15 mouse cellular contexts compared by ENCODE assay signal in genomic region chr2:141234724-141235453, GRCm38 (mm10).
DNase-seq lines count a peak whose midpoint lies in the region; ATAC-seq and TF ChIP-seq lines count a peak whose summit lies in the region.
"Had no signal": no experiment of that assay in that cellular context is flagged by ENCODE, and none has a peak within 500 bp of the region (broad histone marks: within the 10 kb centered on the region; RNA-seq: fewer than 3 reads in every experiment).

No protein-coding gene starts in this region.

- in situ Hi-C loops in Patski (cut with MboI; ENCODE audit: low pct_unique_long_range_greater_than_20kb), result no loop called here

- DNase-seq in kidney, postnatal 0 days (ENCODE audit: low spot score), result peak; percentile 62
- DNase-seq in kidney, postnatal 36 days, result no peak
- peak; percentile 27 for DNase-seq in Patski (ENCODE audit: low read depth, low spot score)
- DNase-seq in limb, embryonic 14.5 days (ENCODE audit: low spot score), result peak; percentile 16
- no peak for DNase-seq in heart, postnatal 4 days
- DNase-seq: adrenal gland, adult 2 months; cerebellum, postnatal 10 days; gastrocnemius, postnatal 10 days; kidney, postnatal 14 days; liver, embryonic 13.5 days had no signal

- POLR2A ChIA-PET in Patski (lab: Charles Lee), result interaction anchor here (0.7 to 1.5 kb wide), 2 partner anchors 10 to 522 kb away, joined by 3 to 5 read pairs; no protein-coding TSS in a partner anchor

- no peaks in the 10 kb centered on the region for H3K9me3 ChIP-seq in kidney, postnatal 0 days (replicated peaks; ENCODE audit: low read length)
- H3K9me3 ChIP-seq in embryonic facial prominence, embryonic 12.5 days, result no peaks in the 10 kb centered on the region
- H3K9me3 ChIP-seq in limb, embryonic 14.5 days (ENCODE audit: control insufficient read depth, low read length), result no peaks in the 10 kb centered on the region
- H3K9me3 ChIP-seq: heart, embryonic 13.5 days; hindbrain, embryonic 13.5 days; liver, embryonic 13.5 days had no signal

- H3K27ac ChIP-seq in kidney, postnatal 0 days, result no peak overlapping the region
- H3K27ac ChIP-seq in embryonic facial prominence, embryonic 12.5 days, result peak overlapping the region; percentile 85
- H3K27ac ChIP-seq in limb, embryonic 14.5 days (replicated peaks; ENCODE audit: low read depth, low read length), result peak overlapping the region; percentile 53; the same call in 1 of the 2 replicates
- H3K27ac ChIP-seq: heart, embryonic 13.5 days; hindbrain, embryonic 13.5 days; liver, embryonic 13.5 days had no signal

- CTCF ChIA-PET in Patski (lab: Charles Lee), result no interaction called here

- no peak overlapping the region for H3K9ac ChIP-seq in kidney, postnatal 0 days (ENCODE audit: low read depth, low read length)
- no peak overlapping the region for H3K9ac ChIP-seq in embryonic facial prominence, embryonic 12.5 days
- H3K9ac ChIP-seq in limb, embryonic 14.5 days (ENCODE audit: low read depth, low read length, severe bottlenecking), result no peak overlapping the region
- H3K9ac ChIP-seq: heart, embryonic 13.5 days; hindbrain, embryonic 13.5 days; liver, embryonic 13.5 days had no signal

- 19% methylated on average over 5 of the region's 5 CpGs for WGBS in kidney, postnatal 0 days
- WGBS in embryonic facial prominence, embryonic 12.5 days, result 9% methylated on average over 5 of the region's 5 CpGs
- 4% methylated on average over 5 of the region's 5 CpGs for WGBS in limb, embryonic 14.5 days

- no peak overlapping the region for H3K4me3 ChIP-seq in kidney, postnatal 0 days (replicated peaks; ENCODE audit: low read depth, low read length)
- no peak overlapping the region for H3K4me3 ChIP-seq in embryonic facial prominence, embryonic 12.5 days
- no peak overlapping the region for H3K4me3 ChIP-seq in limb, embryonic 14.5 days (replicated peaks; ENCODE audit: low read length)
- H3K4me3 ChIP-seq: heart, embryonic 13.5 days; hindbrain, embryonic 13.5 days; liver, embryonic 13.5 days had no signal

- no peak; the same call in 1 of the 2 replicates for ATAC-seq in kidney, postnatal 0 days (replicated peaks; ENCODE audit: low FRiP score, low read depth)
- ATAC-seq in Patski, result no peak
- ATAC-seq in embryonic facial prominence, embryonic 12.5 days (ENCODE audit: insufficient number of reproducible peaks, insufficient read depth, low FRiP score, low TSS enrichment), result peak; percentile 54; the same call in 1 of the 2 replicates
- peak; percentile 31; the same call in 1 of the 2 replicates for ATAC-seq in limb, embryonic 14.5 days (ENCODE audit: low FRiP score, low read depth)
- no peak for ATAC-seq in granulocyte monocyte progenitor cell, adult 5-6 weeks (replicated peaks; ENCODE audit: poor library complexity, severe bottlenecking)
- ATAC-seq in megakaryocyte, adult 5-6 weeks (ENCODE audit: poor library complexity, severe bottlenecking), result no peak

- no peaks in the 10 kb centered on the region for H3K27me3 ChIP-seq in kidney, postnatal 0 days (ENCODE audit: insufficient read depth, low read length)
- no peaks in the 10 kb centered on the region for H3K27me3 ChIP-seq in Patski
- no peaks in the 10 kb centered on the region for H3K27me3 ChIP-seq in embryonic facial prominence, embryonic 12.5 days
- no peaks in the 10 kb centered on the region for H3K27me3 ChIP-seq in limb, embryonic 14.5 days (ENCODE audit: control insufficient read depth, insufficient read depth, low read length)
- H3K27me3 ChIP-seq: hindbrain, embryonic 13.5 days; liver, embryonic 13.5 days had no signal

- H3K36me3 ChIP-seq in kidney, postnatal 0 days (ENCODE audit: insufficient read depth, low read length), result no peaks in the 10 kb centered on the region
- H3K36me3 ChIP-seq in embryonic facial prominence, embryonic 12.5 days, result no peaks in the 10 kb centered on the region
- no peaks in the 10 kb centered on the region for H3K36me3 ChIP-seq in limb, embryonic 14.5 days (ENCODE audit: control insufficient read depth, insufficient read depth, low read length)
- H3K36me3 ChIP-seq: heart, embryonic 13.5 days; hindbrain, embryonic 13.5 days; liver, embryonic 13.5 days had no signal

- TF ChIP-seq POLR2A in limb, embryonic 14.5 days (IDR thresholded peaks at IDR 0.05; ENCODE audit: borderline replicate concordance, extremely low read depth, insufficient read depth, insufficient read length), result no peak

- peak; percentile 41; the same call in 1 of the 2 replicates for TF ChIP-seq CTCF in kidney, postnatal 0 days (IDR thresholded peaks at IDR 0.05; ENCODE audit: low read depth)
- peak; percentile 38 for TF ChIP-seq CTCF in Patski (IDR thresholded peaks at IDR 0.05)

- H3K4me2 ChIP-seq in kidney, postnatal 0 days (ENCODE audit: low read length), result no peak overlapping the region
- no peak overlapping the region for H3K4me2 ChIP-seq in embryonic facial prominence, embryonic 12.5 days (replicated peaks)
- no peak overlapping the region for H3K4me2 ChIP-seq in limb, embryonic 14.5 days (replicated peaks; ENCODE audit: low read depth, low read length, severe bottlenecking)
- H3K4me2 ChIP-seq: heart, embryonic 13.5 days; hindbrain, embryonic 13.5 days; liver, embryonic 13.5 days had no signal

- no peaks in the 10 kb centered on the region for H3K4me1 ChIP-seq in kidney, postnatal 0 days (replicated peaks; ENCODE audit: insufficient read depth, low read length)
- peaks cover 31% of the 10 kb centered on the region for H3K4me1 ChIP-seq in embryonic facial prominence, embryonic 12.5 days
- peaks cover 19% of the 10 kb centered on the region for H3K4me1 ChIP-seq in limb, embryonic 14.5 days (ENCODE audit: control insufficient read depth, insufficient read depth, low read length)
- H3K4me1 ChIP-seq: liver, embryonic 13.5 days had no signal

Comparison
In these comparisons a context has a peak if more than half of its experiments do, and no peak if none do; other contexts are left out.
1. DNase-seq: peak in kidney, postnatal 0 days (single experiment), Patski (single experiment) and limb, embryonic 14.5 days (single experiment); none in kidney, postnatal 36 days (0 of 2) and heart, postnatal 4 days (single experiment).
2. ATAC-seq: peak in embryonic facial prominence, embryonic 12.5 days (single experiment) and limb, embryonic 14.5 days (single experiment); none in kidney, postnatal 0 days (single experiment), Patski (single experiment), granulocyte monocyte progenitor cell, adult 5-6 weeks (single experiment) and megakaryocyte, adult 5-6 weeks (single experiment).